Mouse (Mus musculus): ENCODE data around the gene Wdr49. TPM values are rescaled to one million over a fixed set of nuclear protein-coding genes. Genes with fewer than 3 reads are reported as not detected.

The Wdr49 gene
- polyA plus RNA-seq, 1 experiment: not detected

GRCm38 (mm10) chr3:75381776-75382175 lies 100.2 kb downstream of the Wdr49 start:
- TF ChIP-seq CTCF (IDR thresholded peaks at IDR 0.05; ENCODE audit: extremely low read depth, insufficient read length, insufficient replicate concordance, low read depth, low read length): no peak
- no peak for TF ChIP-seq POLR2A (IDR thresholded peaks at IDR 0.05; ENCODE audit: low read depth, low read length)
- H3K27ac ChIP-seq (ENCODE audit: insufficient read depth, low read depth, low read length): no peak overlapping the region
- WGBS: 58% methylated on average over 2 of the region's 2 CpGs
- H3K27me3 ChIP-seq (ENCODE audit: control insufficient read depth, insufficient read depth, low read length): no peaks in the 10 kb centered on the region
- H3K4me1 ChIP-seq (ENCODE audit: control insufficient read depth, insufficient read depth, insufficient read length, low read length): no peaks in the 10 kb centered on the region
- no peaks in the 10 kb centered on the region for H3K36me3 ChIP-seq (ENCODE audit: control insufficient read depth, insufficient read depth, low read length)
- no peak overlapping the region for H3K4me3 ChIP-seq (ENCODE audit: low read depth, low read length)

- no peaks in the 10 kb centered on the region for H3K27me3 ChIP-seq (ENCODE audit: control insufficient read depth, insufficient read depth, low read length)
- TF ChIP-seq CTCF (IDR thresholded peaks at IDR 0.05; ENCODE audit: extremely low read depth, insufficient read length, insufficient replicate concordance, low read depth, low read length): no peak
- TF ChIP-seq POLR2A (IDR thresholded peaks at IDR 0.05; ENCODE audit: low read depth, low read length): no peak
- no peaks in the 10 kb centered on the region for H3K4me1 ChIP-seq (ENCODE audit: control insufficient read depth, insufficient read depth, insufficient read length, low read length)
- no peak overlapping the region for H3K4me3 ChIP-seq (ENCODE audit: low read depth, low read length)
- H3K36me3 ChIP-seq (ENCODE audit: control insufficient read depth, insufficient read depth, low read length): no peaks in the 10 kb centered on the region
- no peak overlapping the region for H3K27ac ChIP-seq (ENCODE audit: insufficient read depth, low read depth, low read length)
These were observed 128.0 kb downstream of the Wdr49 start for GRCm38 (mm10) chr3:75353972-75354371.

- Histone ChIP-seq H3K27ac (ENCODE audit: insufficient read depth, low read depth, low read length) (no peak overlapping the region), H3K4me1 (ENCODE audit: control insufficient read depth, insufficient read depth, insufficient read length, low read length) (0 out of 2 replicates have a peak, but pooled peaks cover 2% of the 10 kb centered on the region), H3K4me3 (ENCODE audit: low read depth, low read length) (no peak overlapping the region), H3K27me3 (ENCODE audit: control insufficient read depth, insufficient read depth, low read length) (no peaks in the 10 kb centered on the region), H3K36me3 (ENCODE audit: control insufficient read depth, insufficient read depth, low read length) (no peaks in the 10 kb centered on the region)
- TF ChIP-seq CTCF (IDR thresholded peaks at IDR 0.05; ENCODE audit: extremely low read depth, insufficient read length, insufficient replicate concordance, low read depth, low read length) (no peak), POLR2A (IDR thresholded peaks at IDR 0.05; ENCODE audit: low read depth, low read length) (no peak)
These were observed 144.8 kb downstream of the Wdr49 start for GRCm38 (mm10) chr3:75337196-75337595.

GRCm38 (mm10) chr3:75320999-75321398 lies 161.0 kb downstream of the Wdr49 start:
- no peaks in the 10 kb centered on the region for H3K4me1 ChIP-seq (ENCODE audit: control insufficient read depth, insufficient read depth, insufficient read length, low read length)
- H3K36me3 ChIP-seq (ENCODE audit: control insufficient read depth, insufficient read depth, low read length): no peaks in the 10 kb centered on the region
- H3K27me3 ChIP-seq (ENCODE audit: control insufficient read depth, insufficient read depth, low read length): no peaks in the 10 kb centered on the region
- no peak overlapping the region for H3K4me3 ChIP-seq (ENCODE audit: low read depth, low read length)
- TF ChIP-seq CTCF (IDR thresholded peaks at IDR 0.05; ENCODE audit: extremely low read depth, insufficient read length, insufficient replicate concordance, low read depth, low read length) (no peak), POLR2A (IDR thresholded peaks at IDR 0.05; ENCODE audit: low read depth, low read length) (no peak)
- WGBS: 23% methylated on average over 4 of the region's 4 CpGs
- H3K27ac ChIP-seq (ENCODE audit: insufficient read depth, low read depth, low read length): no peak overlapping the region

GRCm38 (mm10) chr3:75308861-75309260 lies 173.1 kb downstream of the Wdr49 start:
- no peak overlapping the region for H3K4me3 ChIP-seq (ENCODE audit: low read depth, low read length)

GRCm38 (mm10) chr3:75308228-75308627 lies 173.7 kb downstream of the Wdr49 start:
- 51% methylated on average over 3 of the region's 3 CpGs for WGBS
- Histone ChIP-seq H3K4me1 (ENCODE audit: control insufficient read depth, insufficient read depth, insufficient read length, low read length) (peaks cover 4% of the 10 kb centered on the region; the same call in 1 of the 2 replicates), H3K36me3 (ENCODE audit: control insufficient read depth, insufficient read depth, low read length) (no peaks in the 10 kb centered on the region), H3K27ac (ENCODE audit: insufficient read depth, low read depth, low read length) (no peak overlapping the region), H3K4me3 (ENCODE audit: low read depth, low read length) (no peak overlapping the region), H3K27me3 (ENCODE audit: control insufficient read depth, insufficient read depth, low read length) (no peaks in the 10 kb centered on the region)
- TF ChIP-seq CTCF (IDR thresholded peaks at IDR 0.05; ENCODE audit: extremely low read depth, insufficient read length, insufficient replicate concordance, low read depth, low read length) (no peak), POLR2A (IDR thresholded peaks at IDR 0.05; ENCODE audit: low read depth, low read length) (no peak)

More at GRCm38 (mm10) chr3:75308861-75309260, 173.1 kb downstream of the Wdr49 start:
- Histone ChIP-seq H3K27me3 (ENCODE audit: control insufficient read depth, insufficient read depth, low read length) (no peaks in the 10 kb centered on the region), H3K27ac (ENCODE audit: insufficient read depth, low read depth, low read length) (no peak overlapping the region), H3K4me1 (ENCODE audit: control insufficient read depth, insufficient read depth, insufficient read length, low read length) (peaks cover 4% of the 10 kb centered on the region; the same call in 1 of the 2 replicates), H3K36me3 (ENCODE audit: control insufficient read depth, insufficient read depth, low read length) (no peaks in the 10 kb centered on the region)
- TF ChIP-seq POLR2A (IDR thresholded peaks at IDR 0.05; ENCODE audit: low read depth, low read length) (no peak), CTCF (IDR thresholded peaks at IDR 0.05; ENCODE audit: extremely low read depth, insufficient read length, insufficient replicate concordance, low read depth, low read length) (no peak)
- WGBS: 35% methylated on average over 4 of the region's 4 CpGs

- Histone ChIP-seq H3K4me3 (ENCODE audit: low read depth, low read length) (no peak overlapping the region), H3K27me3 (ENCODE audit: control insufficient read depth, insufficient read depth, low read length) (no peaks in the 10 kb centered on the region), H3K27ac (ENCODE audit: insufficient read depth, low read depth, low read length) (no peak overlapping the region), H3K4me1 (ENCODE audit: control insufficient read depth, insufficient read depth, insufficient read length, low read length) (peaks cover 4% of the 10 kb centered on the region; the same call in 1 of the 2 replicates), H3K36me3 (ENCODE audit: control insufficient read depth, insufficient read depth, low read length) (no peaks in the 10 kb centered on the region)
- TF ChIP-seq POLR2A (IDR thresholded peaks at IDR 0.05; ENCODE audit: low read depth, low read length): no peak
- WGBS: 35% methylated on average over 3 of the region's 3 CpGs
These were observed 176.4 kb downstream of the Wdr49 start for GRCm38 (mm10) chr3:75305584-75305983.

- TF ChIP-seq POLR2A (IDR thresholded peaks at IDR 0.05; ENCODE audit: low read depth, low read length) (no peak), CTCF (IDR thresholded peaks at IDR 0.05; ENCODE audit: extremely low read depth, insufficient read length, insufficient replicate concordance, low read depth, low read length) (no peak)
- Histone ChIP-seq H3K4me1 (ENCODE audit: control insufficient read depth, insufficient read depth, insufficient read length, low read length) (peaks cover 4% of the 10 kb centered on the region; the same call in 1 of the 2 replicates), H3K4me3 (ENCODE audit: low read depth, low read length) (no peak overlapping the region), H3K36me3 (ENCODE audit: control insufficient read depth, insufficient read depth, low read length) (no peaks in the 10 kb centered on the region), H3K27ac (ENCODE audit: insufficient read depth, low read depth, low read length) (no peak overlapping the region), H3K27me3 (ENCODE audit: control insufficient read depth, insufficient read depth, low read length) (no peaks in the 10 kb centered on the region)
- 50% methylated on average over 5 of the region's 5 CpGs for WGBS
These were observed 177.3 kb downstream of the Wdr49 start for GRCm38 (mm10) chr3:75304621-75305020.
